Mouse (Mus musculus): ENCODE data around the gene Ncapd2. TPM values are rescaled to one million over a fixed set of nuclear protein-coding genes. Genes with fewer than 3 reads are reported as not detected.

The Ncapd2 gene
- polyA plus RNA-seq, 1 experiment from 2014 or later, result 221 TPM

GRCm38 (mm10) chr6:125231117-125232044 lies 39.9 kb upstream of the Ncapd2 start, which contains the start of gene Tapbpl:
Gene Tapbpl (minus strand): TSS chr6:125231860.
- H3K4me1 ChIP-seq, result peaks cover 20% of the 10 kb centered on the region
- H3K4me2 ChIP-seq, result peak within 1 kb of the TSS; percentile 79
- no peaks in the 10 kb centered on the region for H3K36me3 ChIP-seq (replicated peaks)
- no peaks in the 10 kb centered on the region for H3K9me3 ChIP-seq
- 10% methylated on average over 16 of the region's 16 CpGs for WGBS
- peak; percentile 76 for ATAC-seq (ENCODE audit: low FRiP score)
- peak within 1 kb of the TSS; percentile 61 for H3K9ac ChIP-seq
- H3K27me3 ChIP-seq, result no peaks in the 10 kb centered on the region
- peak within 1 kb of the TSS; percentile 31; the same call in 1 of the 2 replicates for H3K27ac ChIP-seq
- H3K4me3 ChIP-seq (replicated peaks), result peak within 1 kb of the TSS; percentile 41

- H3K27me3 ChIP-seq, result no peaks in the 10 kb centered on the region
- no peak overlapping the region for H3K27ac ChIP-seq
- H3K4me2 ChIP-seq, result no peak overlapping the region
- H3K9me3 ChIP-seq, result no peaks in the 10 kb centered on the region
- no peak overlapping the region for H3K9ac ChIP-seq
- H3K4me1 ChIP-seq, result peaks cover 20% of the 10 kb centered on the region
- H3K4me3 ChIP-seq (replicated peaks), result no peak overlapping the region
- 61% methylated on average over 9 of the region's 9 CpGs for WGBS
- no peak for ATAC-seq (ENCODE audit: low FRiP score)
- H3K36me3 ChIP-seq (replicated peaks), result no peaks in the 10 kb centered on the region
These were observed 39.1 kb upstream of the Ncapd2 start for GRCm38 (mm10) chr6:125230571-125230970.

GRCm38 (mm10) chr6:125225518-125226115 lies 34.1 kb upstream of the Ncapd2 start:
- Histone ChIP-seq H3K9me3 (no peaks in the 10 kb centered on the region), H3K27me3 (no peaks in the 10 kb centered on the region)

GRCm38 (mm10) chr6:125222577-125222976 lies 31.1 kb upstream of the Ncapd2 start:
- 76% methylated on average over 3 of the region's 3 CpGs for WGBS
- ATAC-seq (ENCODE audit: low FRiP score), result no peak
- H3K9me3 ChIP-seq, result no peaks in the 10 kb centered on the region
- no peak overlapping the region for H3K4me2 ChIP-seq
- peaks cover 5% of the 10 kb centered on the region; the same call in 1 of the 2 replicates for H3K36me3 ChIP-seq (replicated peaks)
- H3K27ac ChIP-seq, result no peak overlapping the region
- no peaks in the 10 kb centered on the region for H3K27me3 ChIP-seq
- no peak overlapping the region for H3K9ac ChIP-seq
- no peak overlapping the region for H3K4me3 ChIP-seq (replicated peaks)
- no peaks in the 10 kb centered on the region for H3K4me1 ChIP-seq

More at GRCm38 (mm10) chr6:125225518-125226115, 34.1 kb upstream of the Ncapd2 start:
- WGBS, result 84% methylated on average over 5 of the region's 5 CpGs
- no peak for ATAC-seq (ENCODE audit: low FRiP score)
- H3K27ac ChIP-seq, result no peak overlapping the region
- no peak overlapping the region for H3K4me2 ChIP-seq
- H3K4me3 ChIP-seq (replicated peaks), result no peak overlapping the region
- H3K9ac ChIP-seq, result no peak overlapping the region
- H3K4me1 ChIP-seq, result peaks cover 2% of the 10 kb centered on the region; the same call in 1 of the 2 replicates
- no peaks in the 10 kb centered on the region; the same call in 1 of the 2 replicates for H3K36me3 ChIP-seq (replicated peaks)

GRCm38 (mm10) chr6:125222146-125222545 lies 30.6 kb upstream of the Ncapd2 start:
- no peak for ATAC-seq (ENCODE audit: low FRiP score)
- 65% methylated on average over 2 of the region's 2 CpGs for WGBS
- no peak overlapping the region for H3K27ac ChIP-seq

GRCm38 (mm10) chr6:125221115-125221745 lies 29.7 kb upstream of the Ncapd2 start:
- Histone ChIP-seq H3K36me3 (replicated peaks) (peaks cover 5% of the 10 kb centered on the region; the same call in 1 of the 2 replicates), H3K27ac (no peak overlapping the region), H3K4me1 (peaks cover 5% of the 10 kb centered on the region), H3K9ac (no peak overlapping the region), H3K9me3 (no peaks in the 10 kb centered on the region), H3K27me3 (no peaks in the 10 kb centered on the region), H3K4me3 (replicated peaks) (no peak overlapping the region), H3K4me2 (no peak overlapping the region)
- no peak for ATAC-seq (ENCODE audit: low FRiP score)
- 91% methylated on average over 20 of the region's 20 CpGs for WGBS

More at GRCm38 (mm10) chr6:125222146-125222545, 30.6 kb upstream of the Ncapd2 start:
- H3K4me3 ChIP-seq (replicated peaks), result no peak overlapping the region
- H3K36me3 ChIP-seq (replicated peaks), result peaks cover 5% of the 10 kb centered on the region; the same call in 1 of the 2 replicates
- H3K9ac ChIP-seq, result no peak overlapping the region
- H3K27me3 ChIP-seq, result no peaks in the 10 kb centered on the region
- H3K9me3 ChIP-seq, result no peaks in the 10 kb centered on the region
- no peaks in the 10 kb centered on the region for H3K4me1 ChIP-seq
- H3K4me2 ChIP-seq, result no peak overlapping the region

- no peak overlapping the region for H3K27ac ChIP-seq
- no peaks in the 10 kb centered on the region for H3K9me3 ChIP-seq
- peaks cover 5% of the 10 kb centered on the region; the same call in 1 of the 2 replicates for H3K36me3 ChIP-seq (replicated peaks)
- WGBS, result 84% methylated on average over 4 of the region's 4 CpGs
- ATAC-seq (ENCODE audit: low FRiP score), result no peak
- H3K9ac ChIP-seq, result no peak overlapping the region
- H3K27me3 ChIP-seq, result peaks cover 1% of the 10 kb centered on the region
- peaks cover 10% of the 10 kb centered on the region for H3K4me1 ChIP-seq
- H3K4me2 ChIP-seq, result no peak overlapping the region
- H3K4me3 ChIP-seq (replicated peaks), result no peak overlapping the region
These were observed 27.5 kb upstream of the Ncapd2 start for GRCm38 (mm10) chr6:125218963-125219362.

- Histone ChIP-seq H3K9me3 (no peaks in the 10 kb centered on the region), H3K27ac (no peak overlapping the region), H3K9ac (no peak overlapping the region), H3K4me2 (no peak overlapping the region), H3K4me1 (peaks cover 10% of the 10 kb centered on the region), H3K4me3 (replicated peaks) (no peak overlapping the region), H3K36me3 (replicated peaks) (peaks cover 5% of the 10 kb centered on the region; the same call in 1 of the 2 replicates), H3K27me3 (peaks cover 12% of the 10 kb centered on the region)
- 91% methylated on average over 11 of the region's 11 CpGs for WGBS
- no peak for ATAC-seq (ENCODE audit: low FRiP score)
These were observed 26.4 kb upstream of the Ncapd2 start for GRCm38 (mm10) chr6:125217899-125218298.

GRCm38 (mm10) chr6:125216898-125217297 lies 25.4 kb upstream of the Ncapd2 start:
- Histone ChIP-seq H3K9me3 (no peaks in the 10 kb centered on the region), H3K27me3 (peaks cover 21% of the 10 kb centered on the region), H3K4me1 (peaks cover 10% of the 10 kb centered on the region), H3K4me2 (no peak overlapping the region), H3K27ac (no peak overlapping the region), H3K9ac (no peak overlapping the region), H3K36me3 (replicated peaks) (0 out of 2 replicates have a peak, but pooled peaks cover 5% of the 10 kb centered on the region), H3K4me3 (replicated peaks) (no peak overlapping the region)
- 92% methylated on average over 2 of the region's 2 CpGs for WGBS
- ATAC-seq (ENCODE audit: low FRiP score), result no peak

GRCm38 (mm10) chr6:125215148-125215954 lies 23.9 kb upstream of the Ncapd2 start, which contains the start of gene Vamp1:
Gene Vamp1 (plus strand): TSS chr6:125215551.
- Histone ChIP-seq H3K4me2 (peak within 1 kb of the TSS; percentile 96), H3K27ac (peak within 1 kb of the TSS; percentile 67), H3K9me3 (no peaks in the 10 kb centered on the region), H3K27me3 (peaks cover 29% of the 10 kb centered on the region), H3K4me3 (replicated peaks) (peak within 1 kb of the TSS; percentile 73), H3K36me3 (replicated peaks) (0 out of 2 replicates have a peak, but pooled peaks cover 5% of the 10 kb centered on the region), H3K9ac (peak within 1 kb of the TSS; percentile 90), H3K4me1 (peaks cover 10% of the 10 kb centered on the region)
- ATAC-seq (ENCODE audit: low FRiP score), result peak; percentile 96
- 0% methylated on average over 48 of the region's 48 CpGs for WGBS

- Histone ChIP-seq H3K27ac (no peak overlapping the region), H3K9ac (no peak overlapping the region), H3K4me3 (replicated peaks) (no peak overlapping the region), H3K9me3 (no peaks in the 10 kb centered on the region), H3K4me2 (no peak overlapping the region), H3K4me1 (peaks cover 10% of the 10 kb centered on the region), H3K36me3 (replicated peaks) (no peaks in the 10 kb centered on the region), H3K27me3 (peaks cover 29% of the 10 kb centered on the region)
- WGBS, result 81% methylated on average over 6 of the region's 6 CpGs
- no peak for ATAC-seq (ENCODE audit: low FRiP score)
These were observed 22.2 kb upstream of the Ncapd2 start for GRCm38 (mm10) chr6:125213715-125214114.
